ENCODE assay signal across 23 mouse cellular contexts in genomic region chr2:137049906-137050305, GRCm38 (mm10).
DNase-seq lines count a peak whose midpoint lies in the region; ATAC-seq and TF ChIP-seq lines count a peak whose summit lies in the region.
"Had no signal": no experiment of that assay in that cellular context is flagged by ENCODE, and none has a peak within 500 bp of the region (broad histone marks: within the 10 kb centered on the region; RNA-seq: fewer than 3 reads in every experiment).

No protein-coding gene starts in this region.

- no peak overlapping the region for H3K4me3 ChIP-seq in liver, adult 2 months (ENCODE audit: insufficient read depth, low read depth, low read length)
- no peak overlapping the region for H3K4me3 ChIP-seq in stomach, embryonic 16.5 days (replicated peaks; ENCODE audit: low read length)
- H3K4me3 ChIP-seq in stomach, postnatal 0 days (ENCODE audit: low read depth, low read length): no peak overlapping the region
- H3K4me3 ChIP-seq: embryonic facial prominence, embryonic 10.5 days; forebrain, embryonic 10.5 days; hindbrain, embryonic 12.5 days; left cerebral cortex, adult 2 months; midbrain, embryonic 12.5 days had no signal

- 0 out of 2 replicates have a peak, but pooled peaks have one; percentile 29 for ATAC-seq in stomach, embryonic 16.5 days (ENCODE audit: insufficient read depth, low FRiP score)
- ATAC-seq in stomach, postnatal 0 days (ENCODE audit: low FRiP score, low TSS enrichment): no peak
- ATAC-seq: activated CD4-positive, CD25-positive, alpha-beta regulatory T cell, adult 4 months; forebrain, embryonic 16.5 days had no signal

- H3K79me2 ChIP-seq in liver, adult 2 months (ENCODE audit: control insufficient read depth, insufficient read depth, low read length): no peaks in the 10 kb centered on the region

- DNase-seq in heart, adult 11 months: peak; percentile 96
- no peak for DNase-seq in heart, postnatal 10 days
- DNase-seq in liver, adult 2 months (ENCODE audit: extremely low read depth, low read depth, low spot score): peak; percentile 35
- no peak for DNase-seq in liver
- no peak for DNase-seq in stomach, postnatal 0 days (ENCODE audit: low spot score)
- peak; percentile 50 for DNase-seq in skeletal muscle tissue, adult 2 months (ENCODE audit: low read depth, low spot score)
- no peak for DNase-seq in frontal cortex, adult 2 months (ENCODE audit: extremely low spot score in 1 of 2, low spot score in 1 of 2)
- DNase-seq: cerebellum, adult 11 months; cerebellum, postnatal 10 days; kidney, adult 18-20 months; layer of hippocampus, adult 9-11 months; right cerebral cortex, postnatal 14 days; spleen, adult 18-20 months; thymus, postnatal 14 days had no signal

- no peaks in the 10 kb centered on the region for H3K9me3 ChIP-seq in stomach, embryonic 16.5 days (replicated peaks; ENCODE audit: control insufficient read depth, low read length)
- no peaks in the 10 kb centered on the region for H3K9me3 ChIP-seq in stomach, postnatal 0 days (ENCODE audit: control insufficient read depth, low read length)
- H3K9me3 ChIP-seq: embryonic facial prominence, embryonic 10.5 days; hindbrain, embryonic 12.5 days; midbrain, embryonic 12.5 days had no signal

- 11% methylated on average over 1 of the region's 1 CpGs for WGBS in liver, adult 2 months
- 57% methylated on average over 1 of the region's 1 CpGs for WGBS in stomach, embryonic 16.5 days
- WGBS in stomach, postnatal 0 days: 71% methylated on average over 1 of the region's 1 CpGs

- no peak overlapping the region for H3K4me2 ChIP-seq in stomach, embryonic 16.5 days (ENCODE audit: low read depth, low read length)
- H3K4me2 ChIP-seq in stomach, postnatal 0 days (replicated peaks; ENCODE audit: low read depth): no peak overlapping the region
- H3K4me2 ChIP-seq: hindbrain, embryonic 12.5 days; midbrain, embryonic 12.5 days had no signal

- no peak for TF ChIP-seq EP300 in stomach, postnatal 0 days (optimal IDR thresholded peaks at IDR 0.05)

- peaks cover 7% of the 10 kb centered on the region; the same call in 1 of the 2 replicates for H3K4me1 ChIP-seq in liver, adult 2 months (ENCODE audit: control insufficient read depth, insufficient read depth, low read length)
- peaks cover 4% of the 10 kb centered on the region; the same call in 1 of the 2 replicates for H3K4me1 ChIP-seq in stomach, embryonic 16.5 days (ENCODE audit: control insufficient read depth, insufficient read depth, low read length)
- H3K4me1 ChIP-seq in stomach, postnatal 0 days (replicated peaks; ENCODE audit: control insufficient read depth, insufficient read depth): no peaks in the 10 kb centered on the region
- H3K4me1 ChIP-seq: embryonic facial prominence, embryonic 10.5 days; forebrain, embryonic 10.5 days; hindbrain, embryonic 12.5 days; midbrain, embryonic 12.5 days had no signal

- intact Hi-C loops in heart, postnatal 10 days (cut with DNase I): no loop called here

- TF ChIP-seq POLR2A in liver, adult 2 months (IDR thresholded peaks at IDR 0.05; ENCODE audit: extremely low read depth, insufficient read depth, low read length): no peak

- no peak for TF ChIP-seq CTCF in liver, adult 2 months (IDR thresholded peaks at IDR 0.05; ENCODE audit: low read depth, low read length)
- no peak for TF ChIP-seq CTCF in stomach, postnatal 0 days (IDR thresholded peaks at IDR 0.05; ENCODE audit: low read depth)

- no peaks in the 10 kb centered on the region for H3K36me3 ChIP-seq in liver, adult 2 months (ENCODE audit: control insufficient read depth, insufficient read depth, low read length)
- H3K36me3 ChIP-seq in stomach, embryonic 16.5 days (ENCODE audit: control insufficient read depth, insufficient read depth, low read length): no peaks in the 10 kb centered on the region
- H3K36me3 ChIP-seq in stomach, postnatal 0 days (ENCODE audit: control insufficient read depth, insufficient read depth, low read length): no peaks in the 10 kb centered on the region
- H3K36me3 ChIP-seq: forebrain, embryonic 10.5 days; hindbrain, embryonic 12.5 days had no signal

- no peaks in the 10 kb centered on the region for H3K27me3 ChIP-seq in liver, adult 2 months (ENCODE audit: control insufficient read depth, insufficient read depth, low read length)
- no peaks in the 10 kb centered on the region for H3K27me3 ChIP-seq in stomach, embryonic 16.5 days (ENCODE audit: control insufficient read depth, insufficient read depth, low read length)
- no peaks in the 10 kb centered on the region for H3K27me3 ChIP-seq in stomach, postnatal 0 days (ENCODE audit: control insufficient read depth, insufficient read depth, low read length)
- H3K27me3 ChIP-seq: hindbrain, embryonic 12.5 days; midbrain, embryonic 12.5 days had no signal

- no peak overlapping the region for H3K9ac ChIP-seq in liver, adult 2 months (ENCODE audit: low read depth, low read length)
- H3K9ac ChIP-seq in stomach, embryonic 16.5 days (ENCODE audit: low read length): no peak overlapping the region
- no peak overlapping the region for H3K9ac ChIP-seq in stomach, postnatal 0 days (ENCODE audit: low read length)
- H3K9ac ChIP-seq: hindbrain, embryonic 12.5 days; midbrain, embryonic 12.5 days had no signal

- H3K27ac ChIP-seq in liver, adult 2 months (replicated peaks; ENCODE audit: insufficient read depth, low read depth, low read length): no peak overlapping the region
- no peak overlapping the region for H3K27ac ChIP-seq in stomach, embryonic 16.5 days (ENCODE audit: low read length)
- no peak overlapping the region for H3K27ac ChIP-seq in stomach, postnatal 0 days (replicated peaks)
- H3K27ac ChIP-seq: embryonic facial prominence, embryonic 10.5 days; forebrain, embryonic 10.5 days; hindbrain, embryonic 12.5 days; kidney, postnatal 0 days; left cerebral cortex, adult 2 months; midbrain, embryonic 12.5 days had no signal

Comparison
In these comparisons a context has a peak if more than half of its experiments do, and no peak if none do; other contexts are left out.
1. DNase-seq: peak in heart, adult 11 months (single experiment), liver, adult 2 months (single experiment) and skeletal muscle tissue, adult 2 months (single experiment); none in heart, postnatal 10 days (0 of 2), liver (single experiment), stomach, postnatal 0 days (single experiment) and frontal cortex, adult 2 months (0 of 2).